Mouse (Mus musculus) MEL (cell line): ENCODE results near the gene Car4. TPM values are rescaled to one million over a fixed set of nuclear protein-coding genes. Genes with fewer than 3 reads are reported as not detected.
A peak's percentile ranks its signal among the peaks of the same experiment; 100 is the strongest.

ENCODE experiments used
- DNase-seq: peaks from one replicate; pipeline ENCODE4 v3.0.0; 2011; ENCODE audit warnings: low read depth, low spot score
- H3K27ac ChIP-seq: 2 replicates; pipeline ENCODE4 v1.5.1; 2012; ENCODE audit warnings: low read depth, mild to moderate bottlenecking, control low read depth, low read length, moderate library complexity; ENCODE audit not compliant: control insufficient read depth
- H3K27me3 ChIP-seq, 2 experiments: fragments of 150-350 bp in 1 of 2; sonication (generic) in 1 of 2; 2 replicates each; pipeline ENCODE4 v1.6.1; 2012; ENCODE audit warnings: low read length in 2 of 2, mild to moderate bottlenecking in 2 of 2, improper control_type of control experiment in 1 of 2, moderate library complexity in 1 of 2; ENCODE audit not compliant: insufficient read depth in 2 of 2, control insufficient read depth in 1 of 2
- H3K36me3 ChIP-seq, 2 experiments: 2 replicates each; pipeline ENCODE4 v1.6.1; 2012 to 2014; ENCODE audit warnings: low read length in 2 of 2, improper control_type of control experiment in 1 of 2, inconsistent platforms in 1 of 2, mild to moderate bottlenecking in 1 of 2; ENCODE audit not compliant: insufficient read depth in 2 of 2, control insufficient read depth in 1 of 2
- H3K4me1 ChIP-seq, 2 experiments: fragments of 150-350 bp in 1 of 2; sonication (generic) in 1 of 2; 2 replicates each; pipeline ENCODE4 v1.6.1; 2012; ENCODE audit warnings: low read length in 2 of 2, improper control_type of control experiment in 1 of 2, mild to moderate bottlenecking in 1 of 2; ENCODE audit not compliant: insufficient read depth in 2 of 2, control insufficient read depth in 1 of 2
- H3K4me3 ChIP-seq, 2 experiments: fragments of 150-350 bp in 1 of 2; sonication (generic) in 1 of 2; 2 replicates each; pipeline ENCODE4 v1.5.1; 2012; ENCODE audit warnings: low read depth in 2 of 2, low read length in 2 of 2, mild to moderate bottlenecking in 2 of 2, moderate library complexity in 2 of 2, control low read depth in 1 of 2, improper control_type of control experiment in 1 of 2; ENCODE audit not compliant: control insufficient read depth in 1 of 2, insufficient read depth in 1 of 2
- H3K79me2 ChIP-seq: 2 replicates; pipeline ENCODE4 v1.6.1; 2012; ENCODE audit warnings: mild to moderate bottlenecking, low read length, moderate library complexity; ENCODE audit not compliant: control insufficient read depth, poor library complexity, insufficient read depth
- H3K9ac ChIP-seq: 2 replicates; pipeline ENCODE4 v1.6.1; 2012; ENCODE audit warnings: low read depth, mild to moderate bottlenecking, control low read depth, low read length, moderate library complexity; ENCODE audit not compliant: control insufficient read depth, poor library complexity, severe bottlenecking
- H3K9me3 ChIP-seq: fragments of 150-350 bp; sonication (generic); replicated peaks from 2 replicates; pipeline ENCODE4 v1.6.1; 2012; ENCODE audit warnings: mild to moderate bottlenecking, low read length, improper control_type of control experiment, moderate library complexity; ENCODE audit not compliant: insufficient read depth
- BHLHE40 ChIP-seq: IDR thresholded peaks from 2 replicates; pipeline ENCODE4 v1.6.1; 2012; ENCODE audit warnings: low read depth, mild to moderate bottlenecking, inconsistent platforms, low read length, improper control_type of control experiment, borderline replicate concordance
- CHD1 ChIP-seq: IDR thresholded peaks from 2 replicates; pipeline ENCODE4 v1.6.1; 2012; ENCODE audit warnings: low read depth, mild to moderate bottlenecking, inconsistent platforms, low read length, improper control_type of control experiment
- CTCF ChIP-seq, 3 experiments: IDR thresholded peaks in 2 of 3; conservative IDR thresholded peaks in 1 of 3; 2 replicates each; pipeline ENCODE4 v1.5.1; 2011 to 2012; ENCODE audit warnings: low read length in 3 of 3, low read depth in 2 of 3, mild to moderate bottlenecking in 2 of 3, improper control_type of control experiment in 1 of 3, inconsistent platforms in 1 of 3, mixed read lengths in 1 of 3, moderate library complexity in 1 of 3; ENCODE audit not compliant: control insufficient read depth in 1 of 3, insufficient read depth in 1 of 3, poor library complexity in 1 of 3, severe bottlenecking in 1 of 3
- E2F4 ChIP-seq: IDR thresholded peaks from 2 replicates; pipeline ENCODE4 v1.6.1; 2011; ENCODE audit warnings: low read depth, low read length, improper control_type of control experiment, borderline replicate concordance
- GABPA ChIP-seq: IDR thresholded peaks from 2 replicates; pipeline ENCODE4 v1.6.1; 2012; ENCODE audit warnings: low read depth, mild to moderate bottlenecking, inconsistent platforms, low read length, improper control_type of control experiment, moderate library complexity
- GATA1 ChIP-seq: IDR thresholded peaks from 2 replicates; pipeline ENCODE4 v1.6.1; 2011; ENCODE audit warnings: low read depth, low read length, improper control_type of control experiment
- HCFC1 ChIP-seq: IDR thresholded peaks from 2 replicates; pipeline ENCODE4 v1.6.1; 2012; ENCODE audit warnings: low read depth, mild to moderate bottlenecking, inconsistent platforms, low read length, improper control_type of control experiment, moderate library complexity
- JUND ChIP-seq: IDR thresholded peaks from 2 replicates; pipeline ENCODE4 v1.6.1; 2011; ENCODE audit warnings: low read depth, mild to moderate bottlenecking, improper control_type of control experiment, low read length
- KAT2A ChIP-seq: conservative IDR thresholded peaks from 2 replicates; pipeline ENCODE4 v1.6.1; 2012; ENCODE audit warnings: low read depth, low read length, improper control_type of control experiment, inconsistent platforms
- MAFK ChIP-seq: IDR thresholded peaks from 2 replicates; pipeline ENCODE4 v1.6.1; 2011; ENCODE audit warnings: low read depth, mild to moderate bottlenecking, low read length, improper control_type of control experiment, borderline replicate concordance
- MAX ChIP-seq: IDR thresholded peaks from 2 replicates; pipeline ENCODE4 v1.6.1; 2011; ENCODE audit warnings: low read length, improper control_type of control experiment
- MXI1 ChIP-seq: IDR thresholded peaks from 2 replicates; pipeline ENCODE4 v1.6.1; 2011; ENCODE audit warnings: mild to moderate bottlenecking, low read depth, low read length, improper control_type of control experiment
- MYB ChIP-seq: IDR thresholded peaks from 2 replicates; pipeline ENCODE4 v1.6.1; 2011; ENCODE audit warnings: mild to moderate bottlenecking, low read depth, low read length, improper control_type of control experiment
- NELFE ChIP-seq: IDR thresholded peaks from 2 replicates; pipeline ENCODE4 v1.6.1; 2011; ENCODE audit warnings: low read depth, low read length, improper control_type of control experiment
- NRF1 ChIP-seq: IDR thresholded peaks from 2 replicates; pipeline ENCODE4 v1.6.1; 2014; ENCODE audit warnings: low read depth, mild to moderate bottlenecking, inconsistent platforms, low read length, improper control_type of control experiment, moderate library complexity; ENCODE audit not compliant: poor library complexity, insufficient read depth, severe bottlenecking
- POLR2A ChIP-seq, 2 experiments: IDR thresholded peaks; 2 replicates each; pipeline ENCODE4 v1.6.1; 2011 to 2012; ENCODE audit warnings: low read length in 2 of 2, mild to moderate bottlenecking in 2 of 2, control low read depth in 1 of 2, improper control_type of control experiment in 1 of 2, low read depth in 1 of 2, moderate library complexity in 1 of 2; ENCODE audit not compliant: control insufficient read depth in 1 of 2, insufficient read depth in 1 of 2, poor library complexity in 1 of 2
- POLR2AphosphoS2 ChIP-seq: IDR thresholded peaks from 2 replicates; pipeline ENCODE4 v1.6.1; 2011; ENCODE audit warnings: low read length, improper control_type of control experiment
- POLR2AphosphoS5 ChIP-seq: IDR thresholded peaks from 2 replicates; pipeline ENCODE4 v1.6.1; 2012; ENCODE audit warnings: low read depth, borderline replicate concordance, mild to moderate bottlenecking, inconsistent platforms, low read length, moderate library complexity, mixed read lengths
- RAD21 ChIP-seq: IDR thresholded peaks from 2 replicates; pipeline ENCODE4 v1.6.1; 2011; ENCODE audit warnings: mild to moderate bottlenecking, low read depth, low read length, improper control_type of control experiment
- RCOR1 ChIP-seq: IDR thresholded peaks from 2 replicates; pipeline ENCODE4 v1.6.1; 2012; ENCODE audit warnings: low read depth, mild to moderate bottlenecking, inconsistent platforms, low read length, improper control_type of control experiment
- SIN3A ChIP-seq: IDR thresholded peaks from 2 replicates; pipeline ENCODE4 v1.6.1; 2012; ENCODE audit warnings: low read length, improper control_type of control experiment, inconsistent platforms
- SMC3 ChIP-seq: IDR thresholded peaks from 2 replicates; pipeline ENCODE4 v1.6.1; 2011; ENCODE audit warnings: low read depth, low read length, improper control_type of control experiment
- TAL1 ChIP-seq: IDR thresholded peaks from 2 replicates; pipeline ENCODE4 v1.6.1; 2012; ENCODE audit warnings: mild to moderate bottlenecking, inconsistent platforms, low read length, moderate library complexity, mixed read lengths
- TBP ChIP-seq: IDR thresholded peaks from 2 replicates; pipeline ENCODE4 v1.8.0; 2011; ENCODE audit warnings: low read depth, low read length, improper control_type of control experiment
- UBTF ChIP-seq: IDR thresholded peaks from 2 replicates; pipeline ENCODE4 v1.6.1; 2012; ENCODE audit warnings: low read depth, mild to moderate bottlenecking, inconsistent platforms, low read length, improper control_type of control experiment, moderate library complexity, borderline replicate concordance; ENCODE audit not compliant: insufficient read depth
- USF1 ChIP-seq: IDR thresholded peaks from 2 replicates; pipeline ENCODE4 v1.6.1; 2014; ENCODE audit warnings: low read depth, mild to moderate bottlenecking, inconsistent platforms, low read length, improper control_type of control experiment, moderate library complexity
- ZC3H11A ChIP-seq: IDR thresholded peaks from 2 replicates; pipeline ENCODE4 v1.6.1; 2012; ENCODE audit warnings: low read depth, mild to moderate bottlenecking, inconsistent platforms, low read length, improper control_type of control experiment
- ZMIZ1 ChIP-seq: IDR thresholded peaks from 2 replicates; pipeline ENCODE4 v1.6.1; 2012; ENCODE audit warnings: low read depth, mild to moderate bottlenecking, inconsistent platforms, low read length, improper control_type of control experiment, moderate library complexity
- ZNF384 ChIP-seq: IDR thresholded peaks from 2 replicates; pipeline ENCODE4 v1.6.1; 2012; ENCODE audit warnings: low read depth, mild to moderate bottlenecking, inconsistent platforms, low read length, improper control_type of control experiment
- polyA plus RNA-seq, 2 experiments: library from polyadenylated mRNA; stranded (reverse) in 1 of 2; unstranded in 1 of 2; fragments of >175 nt in 1 of 2; fragments of >200 nt in 1 of 2; gene quantifications; 2 replicates each; pipeline versions ENCODE4 v1.2.1 to v1.2.4; 2012; ENCODE audit warnings: low replicate concordance in 2 of 2, low read depth in 1 of 2; ENCODE audit not compliant: insufficient read length in 2 of 2, insufficient read depth in 1 of 2, missing spikeins in 1 of 2
- total RNA-seq: library from RNA; depleted of rRNA; stranded (reverse); fragments of 300-350 nt; gene quantifications from 2 replicates; pipeline ENCODE4 v1.2.3, GENCODE M21; 2012

Car4 gene
- total and polyA plus RNA-seq, 3 experiments = not detected

GRCm38 (mm10) chr11:85003566-85003965, 46.0 kb downstream of the Car4 start (continued):
- TF ChIP-seq CHD1 (no peak), NRF1 (no peak), TBP (no peak), ZC3H11A (no peak), USF1 (no peak), ZNF384 (no peak), KAT2A (no peak), MYB (no peak), GABPA (no peak), SMC3 (no peak), GATA1 (peak; percentile 89), MAFK (0 out of 2 replicates have a peak, but pooled peaks have one; percentile 33), MAX (0 out of 2 replicates have a peak, but pooled peaks have one; percentile 34), BHLHE40 (no peak), CTCF (IDR thresholded peaks at IDR 0.05 in 2 of 3, conservative IDR thresholded peaks at IDR 0.05 in 1 of 3; ENCODE audit: control insufficient read depth in 1 of 3, insufficient read depth in 1 of 3, low read depth in 2 of 3, low read length in 3 of 3, poor library complexity in 1 of 3, severe bottlenecking in 1 of 3) (no peak), TAL1 (no peak; the same call in 1 of the 2 replicates)

DNA sequence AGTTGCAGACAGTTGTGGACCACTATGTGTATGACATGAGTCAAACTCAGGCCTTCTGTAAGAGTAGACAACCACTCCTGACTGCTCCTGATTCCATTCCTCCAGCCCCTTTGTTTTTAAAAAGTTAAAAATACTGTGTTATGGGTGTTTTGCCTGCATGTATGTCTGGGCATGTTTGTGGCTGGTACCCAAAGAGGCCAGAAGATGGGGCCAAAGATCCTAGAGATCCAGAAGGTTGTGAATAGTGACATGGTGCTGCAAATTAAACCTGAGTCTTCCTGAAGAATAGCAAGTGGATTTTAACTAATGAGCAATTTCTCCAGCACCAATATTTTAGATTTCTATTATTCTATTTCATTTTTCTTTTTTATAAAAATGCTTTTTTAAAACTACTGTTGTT, 55.5 kb downstream of the Car4 start:
- no peak for TF ChIP-seq JUND
- TF ChIP-seq RCOR1 = no peak
- no peak for TF ChIP-seq UBTF
- TF ChIP-seq SMC3 = peak; percentile 63
- TF ChIP-seq BHLHE40 = no peak
- no peak for TF ChIP-seq POLR2A (IDR thresholded peaks at IDR 0.05; ENCODE audit: control insufficient read depth in 1 of 2, insufficient read depth in 1 of 2, low read depth in 1 of 2, low read length in 2 of 2, poor library complexity in 1 of 2)
- TF ChIP-seq GATA1 = no peak
- TF ChIP-seq HCFC1 = no peak
- TF ChIP-seq NELFE = no peak
- TF ChIP-seq CTCF (IDR thresholded peaks at IDR 0.05 in 2 of 3, conservative IDR thresholded peaks at IDR 0.05 in 1 of 3; ENCODE audit: control insufficient read depth in 1 of 3, insufficient read depth in 1 of 3, low read depth in 2 of 3, low read length in 3 of 3, poor library complexity in 1 of 3, severe bottlenecking in 1 of 3) = peak in 1 of 3 experiments; percentile 53; a peak in 2 of 6 replicates
- TF ChIP-seq RAD21 = peak; percentile 58
- no peak for TF ChIP-seq CHD1
- no peak for TF ChIP-seq ZMIZ1
- no peak for TF ChIP-seq E2F4
- TF ChIP-seq SIN3A = no peak
- no peak for TF ChIP-seq ZNF384
- no peak for TF ChIP-seq GABPA
- TF ChIP-seq MXI1 = no peak
- peak; percentile 1; the same call in 1 of the 2 replicates for TF ChIP-seq ZC3H11A
- no peak for TF ChIP-seq TBP
- no peak for TF ChIP-seq POLR2AphosphoS5
- TF ChIP-seq POLR2AphosphoS2 = no peak
- TF ChIP-seq MAX = no peak
- no peak for TF ChIP-seq MAFK
- no peak for TF ChIP-seq TAL1
- TF ChIP-seq, all 39 proteins: peak for 4
- H3K4me3 ChIP-seq = no peak overlapping the region
- H3K36me3 ChIP-seq = peaks cover 0 to 8% of the 10 kb centered on the region in 2 experiments; a peak in 2 of 4 replicates
- peak; percentile 48 for DNase-seq
- H3K27me3 ChIP-seq = no peaks in the 10 kb centered on the region
- H3K4me1 ChIP-seq = no peaks in the 10 kb centered on the region
- H3K9ac ChIP-seq = no peak overlapping the region
- no peaks in the 10 kb centered on the region for H3K9me3 ChIP-seq
- no peaks in the 10 kb centered on the region for H3K79me2 ChIP-seq
- no peak overlapping the region for H3K27ac ChIP-seq
